Mouse (Mus musculus): ENCODE data around the gene Ldb1. TPM values are rescaled to one million over a fixed set of nuclear protein-coding genes. Genes with fewer than 3 reads are reported as not detected.

Ldb1 gene
- polyA plus RNA-seq, 1 experiment = 60.8 TPM

DNA sequence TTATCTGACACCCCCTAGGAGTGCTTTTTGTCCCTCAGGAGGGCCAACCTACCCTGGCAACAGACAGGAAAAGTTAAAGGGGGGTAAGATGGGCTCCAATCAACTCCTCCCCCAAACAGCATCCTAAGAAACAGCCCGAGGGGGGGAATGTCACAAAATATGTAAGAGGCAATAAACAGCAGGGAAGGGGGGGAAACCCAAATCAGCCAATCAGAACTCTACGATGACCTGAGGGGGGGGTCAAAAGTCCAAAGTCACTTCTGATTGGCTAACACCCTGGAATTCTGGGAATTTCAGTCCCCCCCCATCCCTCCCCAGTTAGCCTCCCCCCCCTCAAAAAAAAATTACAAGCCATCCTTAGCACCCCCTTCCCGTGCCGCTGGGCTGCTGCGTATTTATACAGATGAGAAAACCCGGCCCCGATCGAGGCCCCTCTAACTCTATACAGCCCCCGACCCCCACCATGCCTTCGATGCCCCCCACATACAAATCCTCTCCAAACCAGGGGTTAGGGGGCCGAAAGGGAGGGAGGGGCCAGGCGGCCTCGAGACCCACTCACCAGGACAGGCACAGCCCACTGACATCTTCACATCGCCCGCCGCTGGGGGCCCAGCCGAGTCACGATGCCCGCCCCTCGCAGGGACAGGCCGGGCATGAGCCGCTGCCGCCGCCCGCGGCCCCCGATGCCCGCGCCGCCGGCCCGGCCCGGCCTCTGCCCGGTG lies 582 bp downstream of the Ldb1 start, which contains the start of gene Pprc1:
Gene Pprc1 (plus strand): TSS at position 616 of the 722 bp plus-strand sequence.
- TF ChIP-seq POLR2A (IDR thresholded peaks at IDR 0.05; ENCODE audit: low read depth, low read length) (no peak), CTCF (IDR thresholded peaks at IDR 0.05; ENCODE audit: extremely low read depth, insufficient read length, insufficient replicate concordance, low read depth, low read length) (no peak)
- Histone ChIP-seq H3K27ac (ENCODE audit: insufficient read depth, low read depth, low read length) (peak within 1 kb of the TSS; percentile 90), H3K4me3 (ENCODE audit: low read depth, low read length) (peak within 1 kb of the TSS; percentile 87), H3K27me3 (ENCODE audit: control insufficient read depth, insufficient read depth, low read length) (no peaks in the 10 kb centered on the region), H3K36me3 (ENCODE audit: control insufficient read depth, insufficient read depth, low read length) (no peaks in the 10 kb centered on the region), H3K4me1 (ENCODE audit: control insufficient read depth, insufficient read depth, insufficient read length, low read length) (peaks cover 15% of the 10 kb centered on the region)
- WGBS = under 1% methylated on average over 34 of the region's 34 CpGs

DNA sequence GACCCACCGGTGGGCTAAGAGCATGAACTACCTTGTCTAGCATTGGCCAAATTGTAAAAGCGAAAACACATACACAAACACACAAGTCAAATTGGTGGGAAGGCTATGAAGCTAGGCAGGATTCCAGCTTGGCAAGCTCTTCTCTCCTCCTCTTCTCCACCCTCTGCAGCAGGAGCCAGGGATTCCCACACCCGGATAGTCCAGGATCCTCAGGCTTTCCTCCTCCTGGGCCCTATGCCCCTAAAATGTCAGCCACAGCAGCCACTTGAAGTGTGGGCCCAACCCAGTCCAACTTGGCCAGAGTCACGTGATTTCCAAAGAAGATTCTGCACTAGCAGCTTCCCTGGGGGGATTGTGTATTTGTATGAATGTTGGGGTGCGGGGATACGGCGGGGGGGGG lies 1.6 kb downstream of the Ldb1 start:
- WGBS = 58% methylated on average over 7 of the region's 7 CpGs
- no peak overlapping the region for H3K27ac ChIP-seq (ENCODE audit: insufficient read depth, low read depth, low read length)

GRCm38 (mm10) chr19:46042476-46043011 lies 2.5 kb downstream of the Ldb1 start:
- Histone ChIP-seq H3K27ac (ENCODE audit: insufficient read depth, low read depth, low read length) (no peak overlapping the region), H3K27me3 (ENCODE audit: control insufficient read depth, insufficient read depth, low read length) (no peaks in the 10 kb centered on the region), H3K36me3 (ENCODE audit: control insufficient read depth, insufficient read depth, low read length) (no peaks in the 10 kb centered on the region), H3K4me1 (ENCODE audit: control insufficient read depth, insufficient read depth, insufficient read length, low read length) (peaks cover 27% of the 10 kb centered on the region), H3K4me3 (ENCODE audit: low read depth, low read length) (peak overlapping the region; percentile 32)
- TF ChIP-seq CTCF (IDR thresholded peaks at IDR 0.05; ENCODE audit: extremely low read depth, insufficient read length, insufficient replicate concordance, low read depth, low read length) = no peak
- no peak for TF ChIP-seq POLR2A (IDR thresholded peaks at IDR 0.05; ENCODE audit: low read depth, low read length)
- 25% methylated on average over 6 of the region's 6 CpGs for WGBS

More for the DNA sequence above, 1.6 kb downstream of the Ldb1 start:
- H3K4me3 ChIP-seq (ENCODE audit: low read depth, low read length) = peak overlapping the region; percentile 21; the same call in 1 of the 2 replicates
- no peak for TF ChIP-seq POLR2A (IDR thresholded peaks at IDR 0.05; ENCODE audit: low read depth, low read length)
- TF ChIP-seq CTCF (IDR thresholded peaks at IDR 0.05; ENCODE audit: extremely low read depth, insufficient read length, insufficient replicate concordance, low read depth, low read length) = no peak
- H3K27me3 ChIP-seq (ENCODE audit: control insufficient read depth, insufficient read depth, low read length) = no peaks in the 10 kb centered on the region
- H3K4me1 ChIP-seq (ENCODE audit: control insufficient read depth, insufficient read depth, insufficient read length, low read length) = peaks cover 22% of the 10 kb centered on the region
- H3K36me3 ChIP-seq (ENCODE audit: control insufficient read depth, insufficient read depth, low read length) = no peaks in the 10 kb centered on the region

- no peaks in the 10 kb centered on the region for H3K36me3 ChIP-seq (ENCODE audit: control insufficient read depth, insufficient read depth, low read length)
- 4% methylated on average over 12 of the region's 14 CpGs for WGBS
- peaks cover 27% of the 10 kb centered on the region for H3K4me1 ChIP-seq (ENCODE audit: control insufficient read depth, insufficient read depth, insufficient read length, low read length)
Observed at GRCm38 (mm10) chr19:46041933-46042475, 3.0 kb downstream of the Ldb1 start.

DNA sequence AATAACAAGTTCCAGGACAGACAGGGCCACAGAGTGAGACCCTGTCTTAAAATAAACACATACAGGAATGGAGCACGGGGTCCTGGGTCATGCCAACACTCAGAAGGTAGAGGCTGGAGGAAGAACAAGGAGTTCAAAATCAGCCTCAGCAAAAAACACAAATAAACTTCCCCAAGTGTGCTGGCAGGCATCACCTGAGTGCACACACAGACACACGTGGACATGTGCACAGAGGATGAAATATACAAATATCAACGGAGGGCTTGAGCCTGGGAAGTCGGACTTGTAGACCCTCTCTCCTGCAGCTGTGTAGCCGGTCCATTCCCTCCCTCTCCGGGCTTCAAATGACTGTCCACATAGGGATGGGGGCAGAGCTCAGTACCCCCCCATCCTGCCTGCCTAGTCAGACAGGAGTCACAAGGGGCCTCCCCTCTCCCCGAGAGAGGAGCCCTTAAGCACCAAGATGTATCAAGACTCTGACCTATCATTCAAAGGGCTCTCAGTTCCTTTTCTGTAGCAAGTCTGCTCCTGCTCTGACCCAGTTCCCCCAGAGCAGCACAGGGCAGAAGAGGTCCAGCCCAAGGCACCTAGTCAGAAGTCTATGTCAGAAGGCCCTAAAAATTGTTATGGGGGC lies 3.6 kb downstream of the Ldb1 start:
- Histone ChIP-seq H3K4me1 (ENCODE audit: control insufficient read depth, insufficient read depth, insufficient read length, low read length) (peaks cover 27% of the 10 kb centered on the region), H3K27me3 (ENCODE audit: control insufficient read depth, insufficient read depth, low read length) (no peaks in the 10 kb centered on the region), H3K36me3 (ENCODE audit: control insufficient read depth, insufficient read depth, low read length) (no peaks in the 10 kb centered on the region), H3K4me3 (ENCODE audit: low read depth, low read length) (no peak overlapping the region), H3K27ac (ENCODE audit: insufficient read depth, low read depth, low read length) (no peak overlapping the region)
- TF ChIP-seq POLR2A (IDR thresholded peaks at IDR 0.05; ENCODE audit: low read depth, low read length) = no peak
- no peak for TF ChIP-seq CTCF (IDR thresholded peaks at IDR 0.05; ENCODE audit: extremely low read depth, insufficient read length, insufficient replicate concordance, low read depth, low read length)
- 56% methylated on average over 7 of the region's 7 CpGs for WGBS

More at GRCm38 (mm10) chr19:46041933-46042475, 3.0 kb downstream of the Ldb1 start:
- TF ChIP-seq POLR2A (IDR thresholded peaks at IDR 0.05; ENCODE audit: low read depth, low read length) (no peak), CTCF (IDR thresholded peaks at IDR 0.05; ENCODE audit: extremely low read depth, insufficient read length, insufficient replicate concordance, low read depth, low read length) (no peak)
- peak overlapping the region; percentile 32 for H3K4me3 ChIP-seq (ENCODE audit: low read depth, low read length)
- H3K27me3 ChIP-seq (ENCODE audit: control insufficient read depth, insufficient read depth, low read length) = no peaks in the 10 kb centered on the region
- H3K27ac ChIP-seq (ENCODE audit: insufficient read depth, low read depth, low read length) = no peak overlapping the region

- 48% methylated on average over 14 of the region's 14 CpGs for WGBS
- Histone ChIP-seq H3K4me3 (ENCODE audit: low read depth, low read length) (0 out of 2 replicates have a peak overlapping the region, but pooled peaks have one; percentile 9), H3K27ac (ENCODE audit: insufficient read depth, low read depth, low read length) (peak overlapping the region; percentile 63), H3K36me3 (ENCODE audit: control insufficient read depth, insufficient read depth, low read length) (peaks cover 5% of the 10 kb centered on the region), H3K4me1 (ENCODE audit: control insufficient read depth, insufficient read depth, insufficient read length, low read length) (peaks cover 27% of the 10 kb centered on the region), H3K27me3 (ENCODE audit: control insufficient read depth, insufficient read depth, low read length) (no peaks in the 10 kb centered on the region)
- TF ChIP-seq POLR2A (IDR thresholded peaks at IDR 0.05; ENCODE audit: low read depth, low read length) = no peak
- TF ChIP-seq CTCF (IDR thresholded peaks at IDR 0.05; ENCODE audit: extremely low read depth, insufficient read length, insufficient replicate concordance, low read depth, low read length) = no peak
Observed at GRCm38 (mm10) chr19:46040149-46040902, 4.7 kb downstream of the Ldb1 start.

Data from small intestine, adult 2 months (tissue).